Mouse (Mus musculus) limb, embryonic 15.5 days (tissue): ENCODE results near the gene Vmn1r198. TPM values are rescaled to one million over a fixed set of nuclear protein-coding genes. Genes with fewer than 3 reads are reported as not detected.

Experiments
- ATAC-seq: fragments of 200-750 bp; cut with Nextera tagmentation; 2 replicates; pipeline ENCODE4 v1.8.0; 2017; ENCODE audit warnings: low read depth, moderate TSS enrichment; ENCODE audit not compliant: insufficient number of reproducible peaks, low FRiP score, low TSS enrichment
- H3K27ac ChIP-seq: fragments of 300-500 bp; sonication (generic); 2 replicates; pipeline ENCODE4 v1.5.1; 2015; ENCODE audit warnings: moderate library complexity, mild to moderate bottlenecking, inconsistent platforms
- H3K27me3 ChIP-seq: fragments of 300-500 bp; sonication (generic); 2 replicates; pipeline ENCODE4 v1.6.1; 2015; ENCODE audit warnings: inconsistent platforms
- H3K36me3 ChIP-seq: fragments of 300-500 bp; sonication (generic); 2 replicates; pipeline ENCODE4 v1.6.1; 2015; ENCODE audit warnings: inconsistent platforms
- H3K4me1 ChIP-seq: fragments of 300-500 bp; sonication (generic); 2 replicates; pipeline ENCODE4 v1.6.1; 2015; ENCODE audit warnings: inconsistent platforms
- H3K4me2 ChIP-seq: fragments of 300-500 bp; sonication (generic); 2 replicates; pipeline ENCODE4 v1.6.1; 2015; ENCODE audit warnings: mild to moderate bottlenecking, inconsistent platforms
- H3K4me3 ChIP-seq: fragments of 300-500 bp; sonication (generic); 2 replicates; pipeline ENCODE4 v1.5.1; 2015; ENCODE audit warnings: mild to moderate bottlenecking, inconsistent platforms
- H3K9ac ChIP-seq: fragments of 300-500 bp; sonication (generic); 2 replicates; pipeline ENCODE4 v1.6.1; 2015; ENCODE audit warnings: inconsistent platforms
- H3K9me3 ChIP-seq: fragments of 300-500 bp; sonication (generic); 2 replicates; pipeline ENCODE4 v1.6.1; 2016; ENCODE audit warnings: inconsistent platforms
- WGBS: fragments of 180-500 bp; shearing (Covaris S2); methylation state at CpG from one replicate; pipeline ENCODE4 v1.1.7; 2015; 5-methylcytosine and 5-hydroxymethylcytosine counted together
- polyA plus RNA-seq: library from polyadenylated mRNA; unstranded; fragments of >200 nt; fragmentation: Nextera tagmentation; extraction: Ambion mirVana; gene quantifications from 2 replicates; pipeline ENCODE4 v1.2.1, GENCODE M21; 2015

Vmn1r198 gene
- polyA plus RNA-seq, 1 experiment from 2014 or later: not detected

GRCm38 (mm10) chr13:22390073-22390472 is 39.9 kb downstream of the Vmn1r198 start, which contains the start of gene Vmn1r200:
Gene Vmn1r200, plus strand, starts transcription at chr13:22390373.
- no peak for ATAC-seq
- no peaks in the 10 kb centered on the region for H3K36me3 ChIP-seq
- H3K27ac ChIP-seq: no peak within 1 kb of the TSS
- H3K4me2 ChIP-seq: no peak within 1 kb of the TSS
- no peaks in the 10 kb centered on the region for H3K27me3 ChIP-seq
- no peaks in the 10 kb centered on the region for H3K4me1 ChIP-seq
- 37% methylated on average over 3 of the region's 3 CpGs for WGBS
- H3K9me3 ChIP-seq: no peaks in the 10 kb centered on the region
- no peak within 1 kb of the TSS for H3K4me3 ChIP-seq
- no peak within 1 kb of the TSS for H3K9ac ChIP-seq

DNA sequence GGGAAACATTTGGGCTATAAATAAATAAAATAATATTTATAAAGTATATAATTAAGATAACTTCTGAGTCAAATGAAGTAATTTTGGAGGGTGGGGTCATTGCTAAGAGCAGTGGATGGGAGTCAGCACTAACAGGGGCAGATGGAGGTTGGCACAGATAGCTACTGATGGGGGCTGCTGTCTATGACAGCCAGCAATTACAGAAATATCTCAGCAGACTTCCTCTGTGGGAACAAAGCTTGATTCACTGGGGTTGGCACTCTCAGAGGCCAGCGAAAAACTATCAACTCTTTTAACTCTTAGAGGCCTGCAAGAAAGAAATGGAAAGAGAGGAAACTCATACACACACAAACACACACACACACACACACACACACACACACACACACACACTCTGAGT is 52.8 kb downstream of the Vmn1r198 start:
- H3K27ac ChIP-seq: no peak overlapping the region
- H3K4me1 ChIP-seq: no peaks in the 10 kb centered on the region
- 0 out of 2 replicates have a peak, but pooled peaks cover 6% of the 10 kb centered on the region for H3K9me3 ChIP-seq
- no peak overlapping the region for H3K9ac ChIP-seq
- WGBS: 71% methylated on average over 1 of the region's 1 CpGs
- H3K4me3 ChIP-seq: no peak overlapping the region
- H3K4me2 ChIP-seq: no peak overlapping the region
- no peaks in the 10 kb centered on the region for H3K27me3 ChIP-seq
- ATAC-seq: no peak
- H3K36me3 ChIP-seq: no peaks in the 10 kb centered on the region

Other genes with a start within 250 kb of the Vmn1r198 start
- not detected in 2 replicates for gene Vmn1r189, start 244.5 kb upstream of the Vmn1r198 start, polyA plus RNA-seq
- gene Vmn1r191, start 166.4 kb upstream of the Vmn1r198 start, polyA plus RNA-seq: not detected in 2 replicates
- gene Vmn1r192, start 159.2 kb upstream of the Vmn1r198 start, polyA plus RNA-seq: not detected in 2 replicates
- not detected in 2 replicates for gene Vmn1r193, start 127.2 kb upstream of the Vmn1r198 start, polyA plus RNA-seq
- not detected in 2 replicates for gene Vmn1r194, start 106.1 kb upstream of the Vmn1r198 start, polyA plus RNA-seq
- not detected in 2 replicates for gene Vmn1r195, start 79.8 kb upstream of the Vmn1r198 start, polyA plus RNA-seq
- not detected in 2 replicates for gene Vmn1r196, start 60.4 kb upstream of the Vmn1r198 start, polyA plus RNA-seq
- not detected in 2 replicates for gene Vmn1r197, start 25.8 kb upstream of the Vmn1r198 start, polyA plus RNA-seq
- not detected in 2 replicates for gene Vmn1r199, start 29.5 kb downstream of the Vmn1r198 start, polyA plus RNA-seq
- not detected in 2 replicates for gene Vmn1r200, start 40.0 kb downstream of the Vmn1r198 start, polyA plus RNA-seq
- gene Vmn1r201, start 121.6 kb downstream of the Vmn1r198 start, polyA plus RNA-seq: not detected in 2 replicates
- gene Vmn1r202, start 155.0 kb downstream of the Vmn1r198 start, polyA plus RNA-seq: not detected in 2 replicates
- gene Vmn1r203, start 167.8 kb downstream of the Vmn1r198 start, polyA plus RNA-seq: not detected in 2 replicates
- gene Vmn1r204, start 202.8 kb downstream of the Vmn1r198 start, polyA plus RNA-seq: not detected in 2 replicates
- gene Vmn1r205, start 242.6 kb downstream of the Vmn1r198 start, polyA plus RNA-seq: not detected in 2 replicates